Mouse (Mus musculus) regulatory T cell (primary cell): ENCODE measurements around the gene Coro6.

Experiments used
- in situ Hi-C: fragments of 300-600 bp; cut with MboI, MseI; formaldehyde crosslinking; loops from one replicate; pipeline ENCODE4 v1.15.1; 2025; ENCODE audit warnings: high pct_unique_total_duplicates

Coro6 gene

GRCm38 (mm10) chr11:77508068-77509021 is 46.1 kb downstream of the Coro6 start:
- in situ Hi-C loops: no loop called here

- in situ Hi-C loops: no loop called here
Measured at GRCm38 (mm10) chr11:77511336-77511735, 49.1 kb downstream of the Coro6 start.

DNA sequence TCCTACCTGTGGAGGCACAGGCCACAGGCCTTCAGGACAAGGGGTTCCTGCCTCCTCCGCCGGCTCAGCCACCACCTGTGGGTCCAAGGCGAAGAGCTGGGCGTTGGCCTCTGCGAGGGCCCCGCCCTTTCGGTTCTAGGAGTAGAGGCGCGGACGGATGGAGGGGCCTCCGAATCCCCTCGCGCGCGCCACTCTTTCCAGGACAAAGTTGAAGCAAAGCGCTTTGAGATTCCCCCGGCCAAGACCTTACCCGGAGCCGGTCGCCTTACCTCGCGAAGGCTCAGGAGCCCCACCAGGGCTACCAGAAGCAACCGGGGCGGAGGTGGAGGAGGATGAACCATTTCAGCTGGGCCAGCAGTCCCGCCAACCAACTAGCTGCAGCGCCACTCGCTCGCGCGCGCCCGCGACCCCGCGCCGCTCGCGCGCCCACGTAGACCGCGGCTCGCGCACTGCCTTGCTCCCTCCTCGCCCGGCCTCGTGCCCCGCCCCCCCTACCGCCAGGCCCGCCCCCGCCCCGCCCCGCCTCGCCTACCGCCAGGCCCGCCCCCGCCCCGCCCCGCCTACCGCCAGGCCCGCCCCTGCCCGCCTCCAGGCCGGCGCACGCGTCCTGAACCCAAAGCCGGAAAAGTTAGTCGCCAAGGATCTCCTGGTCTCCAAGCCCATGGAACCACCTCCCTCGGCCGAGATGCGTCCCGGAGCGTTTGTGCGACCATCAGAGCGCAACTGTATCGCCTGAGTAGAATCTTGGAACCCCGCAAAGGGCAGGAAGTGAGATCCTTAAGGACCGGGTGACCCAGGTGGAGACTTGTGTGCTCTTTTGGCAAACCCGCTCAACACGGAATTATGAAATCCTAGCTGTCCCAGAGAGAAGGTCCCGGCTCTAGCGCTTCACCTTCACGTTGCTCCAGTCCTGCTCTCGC is 50.9 kb downstream of the Coro6 start:
- in situ Hi-C loops: no loop called here

DNA sequence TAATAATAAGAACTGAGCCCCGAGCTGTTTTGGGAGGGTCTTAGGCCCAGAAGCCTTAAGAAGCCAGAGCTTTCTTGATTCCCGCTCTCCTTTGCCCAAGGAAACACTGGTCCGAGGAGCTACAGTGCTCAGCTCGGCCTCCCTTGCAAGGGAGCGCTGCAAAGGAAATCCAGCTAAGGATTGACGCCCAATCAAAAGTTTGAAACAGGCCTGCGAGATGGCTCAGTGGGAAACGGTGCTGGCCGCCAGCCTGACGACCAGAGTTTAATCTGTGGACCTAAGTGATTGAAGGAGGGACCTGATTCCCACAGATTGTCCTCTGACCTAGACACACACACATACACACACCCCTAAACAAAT is 51.6 kb downstream of the Coro6 start:
- in situ Hi-C loops: no loop called here

DNA sequence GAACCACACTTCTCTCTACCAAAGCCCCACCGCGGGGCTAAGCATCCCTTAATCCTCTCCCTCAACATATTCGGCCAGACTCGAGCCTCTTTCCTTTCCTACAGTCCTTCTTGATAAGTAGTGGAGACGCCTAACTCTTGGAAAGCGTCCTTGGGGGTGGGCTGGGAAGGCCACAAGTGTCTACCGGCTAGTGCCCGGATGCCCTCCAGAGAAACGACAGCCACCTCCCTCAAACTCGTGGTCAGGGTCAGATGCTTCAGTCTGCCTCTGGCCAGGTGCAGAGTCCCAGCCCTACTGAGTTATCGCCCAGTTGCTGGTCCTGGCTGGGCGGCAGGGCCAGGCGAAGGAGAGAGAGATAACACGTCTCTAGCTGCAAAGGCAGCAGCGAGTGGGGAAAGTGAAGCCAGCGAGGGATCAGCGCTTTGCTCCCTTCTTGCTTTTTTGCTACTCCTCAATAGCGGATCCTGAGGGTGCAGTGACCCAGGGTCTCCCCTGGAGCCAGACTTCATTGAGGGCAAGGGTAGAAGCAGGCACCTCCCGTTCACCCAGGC is 52.1 kb downstream of the Coro6 start:
- in situ Hi-C loops: no loop called here

DNA sequence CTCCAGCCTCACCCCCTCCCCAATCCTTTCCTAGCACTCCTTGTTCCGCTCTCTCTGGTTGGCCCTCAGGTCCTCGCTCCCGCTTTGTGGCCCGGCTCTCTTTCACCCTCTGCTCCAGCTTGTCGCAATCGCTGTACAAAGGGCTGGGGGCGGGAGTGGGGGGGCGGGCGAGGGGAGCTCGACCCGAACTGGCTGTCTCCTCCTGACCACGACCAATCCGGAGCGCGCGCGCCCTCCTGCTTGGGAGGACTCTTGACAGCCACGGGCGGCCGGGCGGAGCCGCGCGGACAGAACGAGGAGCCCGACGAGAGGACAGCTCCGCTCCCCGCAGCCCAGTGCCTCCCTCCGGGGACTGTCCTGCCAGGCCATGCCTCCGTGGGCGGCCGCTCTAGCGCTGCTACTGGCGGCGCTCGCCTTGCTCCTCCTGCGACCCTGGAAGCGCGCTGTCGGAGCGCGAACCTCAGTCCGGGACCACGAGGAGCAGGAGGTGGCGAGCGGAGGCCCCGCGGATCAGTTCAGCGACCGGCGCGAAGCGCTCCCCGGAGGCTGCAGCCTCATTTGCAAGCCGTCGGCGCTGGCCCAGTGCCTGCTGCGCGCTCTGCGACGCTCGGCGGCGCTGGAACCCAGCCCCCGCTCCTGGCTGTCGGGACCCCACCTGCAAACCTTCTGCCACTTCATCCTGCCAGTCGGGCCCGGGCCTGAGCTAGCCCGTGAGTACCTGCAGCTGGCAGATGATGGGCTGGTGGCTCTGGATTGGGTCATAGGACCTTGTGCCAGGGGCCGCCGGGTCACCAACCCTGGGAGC is 52.8 kb downstream of the Coro6 start, which contains the start of gene Abhd15:
Gene Abhd15 (plus strand): TSS at position 290 of the 805 bp plus-strand sequence.
- in situ Hi-C loops: no loop called here

- in situ Hi-C loops: no loop called here
Measured at GRCm38 (mm10) chr11:77515637-77516552, 53.7 kb downstream of the Coro6 start, which contains the start of gene Trp53i13. Gene Trp53i13 (minus strand): TSS chr11:77515980.

DNA sequence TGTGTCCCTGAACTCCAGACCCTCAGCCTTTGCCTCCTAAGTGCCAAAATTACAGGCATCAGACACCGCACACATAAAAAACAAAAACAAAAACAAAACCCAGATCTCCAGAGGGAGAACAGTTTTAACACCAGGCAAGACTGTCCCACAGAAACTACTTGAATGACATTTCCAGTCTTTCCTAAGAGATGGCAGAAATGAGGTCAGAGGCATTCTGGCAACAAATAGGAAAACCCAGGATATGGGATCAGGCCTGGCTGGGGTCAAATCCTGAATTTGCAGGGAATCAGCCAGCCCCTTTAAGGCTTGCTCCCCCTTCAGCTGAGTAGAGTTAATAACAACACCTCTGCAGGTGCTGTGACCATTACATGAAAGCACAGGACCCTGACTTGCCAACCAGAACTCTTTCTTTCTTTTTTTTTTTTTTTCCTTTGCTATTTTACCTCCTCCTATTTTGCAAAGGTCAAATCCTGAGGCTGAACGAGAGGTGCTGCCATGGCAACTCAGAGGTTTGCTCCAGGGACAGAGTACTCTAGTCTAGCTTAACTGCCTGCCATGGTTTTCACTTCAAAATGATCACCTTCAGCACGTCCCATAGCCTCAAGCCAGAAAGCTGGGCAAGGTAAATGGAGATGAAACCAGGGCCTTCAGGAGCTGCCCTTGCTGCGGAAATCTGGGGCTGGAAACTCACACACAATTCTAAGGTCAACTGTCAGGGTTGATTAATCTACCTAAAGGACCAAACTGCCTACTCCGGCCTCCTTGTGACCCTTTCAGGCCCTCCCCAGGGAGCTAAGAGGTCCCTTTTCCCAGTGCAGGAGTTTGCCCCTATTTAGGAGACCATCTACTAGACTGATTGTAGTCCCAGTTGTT is 54.6 kb downstream of the Coro6 start:
- in situ Hi-C loops: no loop called here

DNA sequence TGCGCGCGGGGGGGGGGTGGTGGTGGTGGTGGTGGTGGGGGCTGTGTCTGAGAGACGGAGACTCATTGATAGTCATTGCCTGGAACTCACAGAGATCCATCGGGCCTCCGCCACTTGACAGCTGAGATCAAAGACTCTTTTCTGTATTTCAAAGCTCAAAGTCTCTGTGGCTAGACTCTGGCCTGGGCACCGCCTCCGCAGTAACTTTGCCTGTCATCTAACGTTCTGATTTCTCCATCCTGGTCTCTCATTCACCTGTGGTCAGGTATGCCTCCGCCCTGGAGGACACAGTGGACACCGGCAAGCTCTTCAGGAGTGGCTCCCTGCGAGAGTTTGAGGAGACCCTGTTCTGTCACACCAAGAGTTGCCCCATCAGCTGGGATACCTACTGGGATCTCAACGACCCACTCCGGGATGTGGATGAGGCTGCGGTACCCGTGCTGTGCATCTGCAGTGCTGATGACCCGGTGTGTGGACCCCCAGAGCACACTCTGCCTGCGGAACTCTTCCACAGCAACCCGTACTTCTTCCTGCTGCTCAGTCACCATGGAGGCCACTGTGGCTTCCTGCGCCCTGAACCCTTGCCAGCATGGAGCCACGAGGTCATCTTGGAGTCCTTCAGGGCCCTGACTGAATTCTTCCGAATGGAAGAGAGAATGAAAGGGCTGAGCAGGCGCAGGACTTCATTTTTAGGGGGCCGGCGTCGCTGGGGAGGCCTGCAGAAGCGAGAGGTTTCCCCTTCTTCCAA is 56.0 kb downstream of the Coro6 start:
- in situ Hi-C loops: no loop called here

DNA sequence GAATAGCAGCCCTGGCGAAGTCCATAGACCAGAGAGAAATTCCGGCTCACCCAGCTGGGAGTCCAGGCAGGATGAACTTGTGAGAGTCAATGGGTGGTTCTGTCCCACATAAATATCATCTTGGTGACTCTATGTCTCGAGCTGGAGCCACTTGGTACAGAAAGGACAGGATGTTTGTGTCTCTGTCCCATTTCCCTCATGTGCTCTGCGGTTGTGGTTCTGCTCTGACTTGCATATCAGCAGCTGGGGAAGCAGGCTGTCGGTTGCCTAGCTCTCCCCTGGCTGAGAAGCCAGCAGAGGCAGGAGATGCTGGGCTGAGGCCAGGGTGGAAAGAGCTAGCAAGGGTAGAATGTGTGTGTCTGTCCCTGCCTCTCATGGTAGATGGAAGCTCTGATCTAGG is 56.8 kb downstream of the Coro6 start, which contains the start of gene Gm10392:
Gene Gm10392 (minus strand): TSS at position 156 of the 400 bp plus-strand sequence.
- in situ Hi-C loops: no loop called here
